Mouse (Mus musculus): ENCODE data around the gene Kifc1.
"Not testable (repeated sequence)": the region's sequence is repeated elsewhere in the genome, so short reads cannot be mapped to it uniquely, and the experiment has no call there.

The Kifc1 gene

GRCm38 (mm10) chr17:33919351-33920281 lies 29.2 kb upstream of the Kifc1 start:
- DNase-seq (ENCODE audit: low read depth, low spot score), result no peak

GRCm38 (mm10) chr17:33918293-33919203 lies 28.1 kb upstream of the Kifc1 start:
- DNase-seq (ENCODE audit: low read depth, low spot score), result no peak

GRCm38 (mm10) chr17:33917656-33918292 lies 27.3 kb upstream of the Kifc1 start:
- DNase-seq (ENCODE audit: low read depth, low spot score), result no peak

- DNase-seq (ENCODE audit: low read depth, low spot score), result no peak
These were observed 26.6 kb upstream of the Kifc1 start for GRCm38 (mm10) chr17:33916847-33917655.

GRCm38 (mm10) chr17:33916294-33916693 lies 25.8 kb upstream of the Kifc1 start:
- DNase-seq (ENCODE audit: low read depth, low spot score), result no peak

GRCm38 (mm10) chr17:33915671-33916250 lies 25.3 kb upstream of the Kifc1 start, which contains the start of the genes Tapbp and Zbtb22:
Gene Tapbp (plus strand): TSS chr17:33915899.
Gene Zbtb22 (plus strand): TSS chr17:33915904.
- DNase-seq (ENCODE audit: low read depth, low spot score), result peak; percentile 98

- DNase-seq (ENCODE audit: low read depth, low spot score), result no peak
These were observed 24.5 kb upstream of the Kifc1 start for GRCm38 (mm10) chr17:33914969-33915391.

- DNase-seq (ENCODE audit: low read depth, low spot score), result no peak
These were observed 23.4 kb upstream of the Kifc1 start for GRCm38 (mm10) chr17:33913905-33914304.

- no peak for DNase-seq (ENCODE audit: low read depth, low spot score)
These were observed 22.8 kb upstream of the Kifc1 start for GRCm38 (mm10) chr17:33913264-33913663.

- DNase-seq (ENCODE audit: low read depth, low spot score), result no peak
These were observed 21.5 kb upstream of the Kifc1 start for GRCm38 (mm10) chr17:33911813-33912414.

- no peak for DNase-seq (ENCODE audit: low read depth, low spot score)
These were observed 20.8 kb upstream of the Kifc1 start for GRCm38 (mm10) chr17:33911052-33911812.

- DNase-seq (ENCODE audit: low read depth, low spot score), result no peak
These were observed 20.0 kb upstream of the Kifc1 start for GRCm38 (mm10) chr17:33910346-33911051.

GRCm38 (mm10) chr17:33909869-33910250 lies 19.4 kb upstream of the Kifc1 start:
- no peak for DNase-seq (ENCODE audit: low read depth, low spot score)

GRCm38 (mm10) chr17:33909077-33909868 lies 18.8 kb upstream of the Kifc1 start, which contains the start of gene Daxx:
Gene Daxx (plus strand): TSS chr17:33909414.
- peak; percentile 96 for DNase-seq (ENCODE audit: low read depth, low spot score)

- DNase-seq (ENCODE audit: low read depth, low spot score), result no peak
These were observed 18.0 kb upstream of the Kifc1 start for GRCm38 (mm10) chr17:33908331-33909076.

- not testable (repeated sequence) for DNase-seq (ENCODE audit: low read depth, low spot score)
These were observed 14.4 kb upstream of the Kifc1 start, which contains the start of gene Platr17 for GRCm38 (mm10) chr17:33904835-33905234. Gene Platr17 (plus strand): TSS chr17:33905135.
